Mouse (Mus musculus) gonadal fat pad, adult 2 months (tissue): ENCODE measurements around the gene Slc22a6. TPM values are rescaled to one million over a fixed set of nuclear protein-coding genes. Genes with fewer than 3 reads are reported as not detected.

ENCODE experiments used
- DNase-seq: peaks from one replicate; pipeline ENCODE4 v3.0.0-alpha.2; 2012; ENCODE audit warnings: low read depth
- polyA plus RNA-seq: library from polyadenylated mRNA; depleted of rRNA; stranded (reverse); fragments of >200 nt; gene quantifications from 2 replicates; pipeline ENCODE4 v1.2.3, GENCODE M21; 2012; rRNA removed

Slc22a6 gene
- 0.04 TPM in 1 of 2 replicates, not detected in the other for polyA plus RNA-seq

DNA sequence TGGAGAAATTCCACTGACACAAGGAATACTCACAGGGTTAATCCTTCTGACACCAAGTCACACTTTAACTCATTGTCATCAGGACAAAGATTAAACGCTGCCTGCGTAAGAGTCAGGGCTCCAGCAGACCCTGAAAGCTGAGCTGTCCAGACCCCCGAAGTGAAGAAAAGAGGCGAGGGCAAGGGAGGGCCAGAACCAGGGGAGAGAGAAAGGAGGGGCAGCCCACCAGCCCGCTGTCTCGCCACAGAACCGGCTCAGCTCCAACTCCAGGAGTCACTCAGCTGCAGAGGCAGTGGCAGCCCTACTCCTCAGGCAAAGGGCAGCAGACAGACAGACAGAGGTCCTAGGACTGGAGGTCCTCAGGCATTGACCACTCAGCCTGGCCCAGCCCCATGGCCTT, at the start of gene Slc22a6:
Slc22a6 (plus strand) TSS at position 136 of the 400 bp plus-strand sequence.
- DNase-seq = no peak

DNA sequence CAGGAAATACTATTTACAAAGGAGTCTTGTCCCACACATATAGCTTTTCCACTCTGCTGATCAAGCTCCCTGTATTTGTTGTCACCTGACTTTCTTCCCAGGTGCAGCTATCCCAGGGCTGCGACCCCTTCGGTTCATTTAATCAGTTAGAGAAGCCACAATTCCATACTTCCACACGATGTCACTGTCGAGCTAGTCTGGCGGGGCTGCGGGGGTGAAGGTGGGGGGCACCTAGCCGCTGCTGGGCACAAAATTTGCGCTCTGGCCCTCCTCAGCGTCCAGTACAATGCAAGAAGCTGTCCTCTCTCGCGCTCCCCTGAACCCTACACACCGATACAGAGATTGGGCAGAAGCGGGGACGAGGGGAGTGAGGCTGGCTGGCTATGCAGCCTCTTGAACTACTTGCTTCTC, 48.4 kb upstream of the Slc22a6 start:
- DNase-seq = no peak

DNA sequence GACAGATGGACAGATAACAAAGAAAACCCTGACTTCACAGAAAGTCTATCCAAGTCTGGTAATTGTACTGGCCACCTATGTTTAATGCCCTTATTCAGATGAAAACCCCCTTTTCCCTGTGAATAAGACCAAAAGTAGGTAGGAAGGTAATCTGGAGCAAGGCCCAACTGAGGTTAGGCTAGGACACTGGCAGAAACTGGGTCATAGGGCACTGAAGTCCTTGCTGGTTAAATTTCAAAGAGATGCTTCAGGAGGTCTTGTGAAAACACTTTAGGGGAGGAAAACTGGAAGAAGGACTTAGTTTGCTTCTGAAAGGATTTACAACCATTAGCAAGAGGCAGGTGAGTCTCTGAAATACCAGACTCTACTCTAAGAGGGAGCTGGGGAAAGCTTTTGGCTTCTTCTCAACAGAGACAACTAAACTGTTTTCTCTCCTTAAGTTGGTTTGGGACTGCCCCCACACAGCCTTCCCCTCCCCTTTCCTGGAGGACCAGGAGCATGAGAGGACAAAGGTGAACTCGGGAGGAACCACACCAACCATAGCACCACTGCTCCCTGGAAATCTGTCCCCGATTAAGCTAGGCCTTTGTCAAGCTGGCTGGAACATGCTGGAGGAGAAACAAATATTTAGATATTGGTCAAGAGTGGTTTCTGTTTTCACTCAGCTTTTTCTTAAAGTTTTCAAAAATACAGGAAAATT, 47.3 kb upstream of the Slc22a6 start:
- no peak for DNase-seq

DNA sequence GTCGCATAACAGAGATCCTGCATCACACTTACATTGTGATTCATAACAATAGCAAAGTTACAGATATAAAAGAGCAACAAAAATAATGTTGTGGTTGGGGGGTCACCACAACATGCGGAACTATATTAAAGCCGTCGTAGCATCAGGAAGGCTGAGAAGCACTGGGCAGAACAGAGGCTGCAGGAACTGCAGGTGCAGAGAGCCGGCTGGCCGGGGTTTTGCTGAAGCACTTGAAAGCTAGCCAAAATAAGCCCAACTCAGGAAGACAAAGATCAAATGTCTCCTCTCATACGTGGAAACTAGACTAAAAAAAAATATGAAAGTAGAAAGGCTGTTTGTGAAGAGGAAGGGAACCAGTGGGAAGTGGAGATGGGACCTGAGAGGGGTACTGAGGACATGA, 46.1 kb upstream of the Slc22a6 start:
- no peak for DNase-seq

DNA sequence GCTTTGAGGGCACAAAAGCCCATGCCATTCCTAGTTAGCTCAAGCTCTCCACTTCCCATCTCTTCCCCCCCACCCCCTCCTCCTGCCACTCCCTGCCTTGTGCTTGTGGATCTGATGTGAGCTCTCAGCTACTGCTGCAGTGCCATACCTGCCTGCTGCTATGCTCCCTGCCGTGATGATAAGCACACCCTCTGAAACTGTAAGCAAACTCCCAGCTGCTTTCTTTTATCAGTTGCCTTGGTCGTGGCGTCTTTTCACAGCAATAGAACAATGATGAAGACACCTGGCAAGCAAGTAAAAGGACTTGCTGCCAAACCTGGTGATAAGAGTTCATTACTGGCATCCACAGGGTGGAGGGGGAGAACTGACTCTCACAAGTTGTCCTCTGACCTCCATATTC, 45.4 kb upstream of the Slc22a6 start:
- no peak for DNase-seq

DNA sequence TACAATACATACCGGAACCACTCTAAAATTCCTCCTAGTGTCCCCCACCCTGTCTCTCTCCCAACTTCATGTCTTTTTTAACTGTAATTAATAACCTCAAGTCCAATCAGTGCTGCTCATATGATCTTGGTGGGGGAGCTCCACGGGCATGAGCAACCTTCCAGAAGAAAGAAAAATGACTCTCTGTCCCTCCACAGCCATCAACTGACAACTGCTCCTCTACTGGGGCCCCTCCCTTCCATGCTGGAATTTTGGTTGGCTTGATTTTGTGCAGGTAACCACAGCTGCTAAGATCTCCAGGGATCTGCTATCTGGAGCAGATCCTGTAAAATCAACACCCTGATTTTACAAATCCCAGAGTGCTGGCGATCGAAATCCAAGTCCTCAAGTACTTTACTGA, 40.4 kb upstream of the Slc22a6 start:
- DNase-seq = no peak

DNA sequence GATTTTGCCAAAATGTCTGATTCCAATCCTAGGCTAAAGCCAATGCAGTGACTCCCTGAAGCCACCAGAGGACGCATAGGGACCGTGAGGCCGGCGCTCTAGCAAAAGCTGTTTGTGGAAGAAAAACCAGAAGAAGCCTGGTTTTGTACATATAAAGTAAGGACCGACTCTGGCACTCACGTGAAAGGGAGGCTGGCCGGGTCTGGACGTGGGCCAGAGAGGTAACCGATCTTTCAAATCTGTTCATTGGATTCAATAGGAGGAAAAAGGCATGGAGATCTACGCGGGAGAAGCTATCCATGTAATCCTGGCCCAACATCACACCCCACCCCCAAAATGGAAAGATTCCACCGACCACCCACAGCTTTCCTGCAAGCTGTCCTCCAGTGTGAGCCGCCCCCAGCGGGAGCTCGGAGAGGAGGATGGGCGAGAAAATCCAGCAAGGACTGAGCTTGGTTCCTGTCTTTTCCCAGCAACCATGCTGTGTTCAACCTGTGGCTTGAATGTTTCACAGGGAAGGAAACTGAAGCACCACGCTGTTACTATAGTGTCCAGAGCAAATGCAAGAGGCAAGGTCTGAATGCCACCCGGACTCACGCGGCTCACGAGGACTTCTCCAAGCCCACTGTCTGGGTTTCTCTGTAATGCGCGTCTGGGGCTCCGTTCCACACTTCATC, 39.4 kb upstream of the Slc22a6 start:
- DNase-seq = no peak

DNA sequence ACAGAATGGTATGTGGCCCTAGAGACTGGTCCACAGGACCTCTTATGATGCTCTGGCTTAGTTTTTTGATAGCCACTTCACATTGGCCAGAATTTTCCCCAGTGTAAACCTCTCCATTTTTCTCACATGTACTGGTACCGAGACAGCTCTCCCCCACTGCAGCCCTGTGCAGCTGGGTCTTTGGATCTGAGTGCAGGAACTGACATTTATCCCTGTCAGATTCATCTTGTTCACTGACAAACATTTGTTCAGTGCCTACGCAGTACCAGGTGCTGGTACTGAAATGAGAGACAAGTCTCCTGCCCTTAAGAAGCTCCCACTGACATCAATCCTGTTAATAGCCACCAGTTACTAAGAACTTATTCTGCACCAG, 38.9 kb upstream of the Slc22a6 start:
- no peak for DNase-seq

DNA sequence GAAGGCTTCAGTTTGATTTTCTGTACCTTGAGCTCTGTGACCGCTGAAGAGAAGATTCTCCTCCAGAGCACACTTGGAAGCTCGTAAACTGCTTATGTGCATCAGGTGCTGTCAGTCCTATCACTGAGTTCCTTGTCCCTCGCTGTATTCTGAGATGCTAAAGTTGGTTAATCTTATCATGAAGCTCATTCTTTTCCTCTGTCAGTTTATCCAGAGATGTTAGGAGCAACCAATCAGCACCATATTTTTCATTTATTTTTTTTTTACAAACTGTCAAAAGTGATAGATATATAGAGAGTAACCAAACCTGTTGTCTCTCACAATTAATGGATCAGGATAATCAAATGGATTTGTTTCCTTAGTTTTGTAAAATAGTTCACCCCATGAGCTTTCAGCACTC, 32.5 kb upstream of the Slc22a6 start:
- DNase-seq = no peak

DNA sequence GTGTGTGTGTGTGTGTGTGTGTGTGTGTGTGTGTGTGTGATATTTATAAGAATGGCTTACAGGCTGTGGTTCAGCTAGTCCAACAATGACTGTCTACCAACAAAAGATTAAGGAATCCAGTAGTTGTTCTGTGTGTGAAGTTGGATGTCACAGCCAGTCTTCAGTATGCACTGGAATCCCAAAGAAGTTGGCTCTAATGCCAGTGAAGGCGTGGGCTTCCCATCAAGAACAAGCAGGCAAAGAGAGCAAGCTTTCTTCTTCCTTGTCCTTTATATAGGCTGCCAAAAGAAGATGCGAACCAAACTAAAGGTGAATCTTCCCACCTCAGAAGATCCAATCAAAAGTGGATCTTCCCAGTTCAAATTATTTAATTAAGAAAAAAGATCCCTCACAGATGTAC, 31.9 kb upstream of the Slc22a6 start:
- DNase-seq = no peak

DNA sequence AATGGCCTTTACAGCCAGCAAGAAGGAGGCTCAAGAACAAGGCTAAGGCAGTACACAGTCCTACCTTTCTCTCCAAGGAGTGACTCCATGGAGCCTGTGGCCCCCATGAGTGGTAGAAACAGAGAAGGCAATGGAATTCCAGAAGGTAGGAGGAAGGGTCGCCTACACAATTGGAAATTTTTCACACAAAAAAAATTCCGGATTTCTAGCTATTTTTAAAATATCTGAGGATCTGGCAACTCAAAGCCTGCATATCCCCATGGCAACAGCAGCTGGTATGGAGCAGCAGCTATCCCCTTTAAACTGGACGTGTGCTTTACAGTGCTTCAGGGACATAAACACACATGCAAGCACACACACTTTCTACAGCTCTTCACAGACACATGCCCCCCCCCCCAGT, 31.5 kb upstream of the Slc22a6 start:
- DNase-seq = no peak

DNA sequence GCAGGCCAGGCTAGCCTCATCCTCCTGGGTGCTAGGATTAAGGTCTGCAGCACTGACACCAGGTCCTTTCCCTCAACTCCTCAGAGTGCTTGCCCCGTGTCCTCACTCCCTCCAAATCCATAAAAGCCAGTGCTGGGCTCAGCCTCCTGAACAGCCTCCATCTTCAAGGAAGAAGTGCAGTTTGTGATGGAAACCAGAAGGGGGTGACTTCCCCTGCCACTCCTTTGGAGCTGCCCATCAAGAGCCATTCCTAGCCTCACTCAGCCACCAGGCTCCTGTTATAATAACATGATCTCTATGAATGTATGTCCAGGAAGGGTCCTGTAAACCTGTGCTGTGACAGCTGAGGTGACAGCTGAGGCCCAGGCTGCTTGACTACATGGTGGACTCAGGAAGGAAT, 30.5 kb upstream of the Slc22a6 start:
- DNase-seq = no peak

DNA sequence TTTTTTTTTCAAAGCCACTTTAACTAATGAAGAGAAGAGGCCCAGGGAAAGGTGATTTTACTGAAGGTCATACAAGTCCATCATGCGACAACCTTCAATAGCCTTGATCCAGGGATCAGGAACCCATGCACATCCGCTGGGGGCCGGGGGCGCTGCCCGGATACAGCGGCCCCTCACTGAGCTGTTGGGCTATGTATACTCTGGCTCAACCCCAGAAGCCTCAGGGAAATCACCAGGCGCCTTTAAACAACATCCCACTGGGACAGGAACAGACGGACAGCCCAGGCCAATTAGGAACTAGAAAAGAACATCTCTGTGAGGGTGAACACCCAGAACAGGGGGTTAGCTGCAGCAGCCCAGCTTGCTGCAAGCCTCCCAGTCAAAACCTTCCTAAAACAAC, 26.9 kb upstream of the Slc22a6 start, which contains the start of gene Slc22a8:
Slc22a8 (plus strand) TSS at position 301 of the 400 bp plus-strand sequence.
- no peak for DNase-seq

DNA sequence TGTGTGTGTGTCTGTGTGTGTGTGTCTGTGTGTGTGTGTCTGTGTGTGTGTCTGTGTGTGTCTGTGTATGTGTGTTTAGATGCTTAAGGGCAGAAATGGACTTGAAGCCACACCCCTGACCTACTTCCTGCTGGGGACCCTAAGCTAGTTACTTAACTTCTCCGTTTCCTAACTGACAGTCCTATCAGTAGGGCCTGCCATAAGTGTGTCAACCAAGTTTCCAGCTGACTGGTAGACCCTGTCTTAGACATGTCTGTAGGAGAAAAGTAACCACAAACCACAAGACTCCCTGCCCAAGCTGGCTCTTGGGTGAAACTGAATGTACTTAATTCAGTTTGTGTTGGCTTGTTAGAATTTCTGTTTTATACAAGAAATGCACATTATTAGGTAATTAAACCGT, 25.7 kb upstream of the Slc22a6 start:
- DNase-seq = no peak

DNA sequence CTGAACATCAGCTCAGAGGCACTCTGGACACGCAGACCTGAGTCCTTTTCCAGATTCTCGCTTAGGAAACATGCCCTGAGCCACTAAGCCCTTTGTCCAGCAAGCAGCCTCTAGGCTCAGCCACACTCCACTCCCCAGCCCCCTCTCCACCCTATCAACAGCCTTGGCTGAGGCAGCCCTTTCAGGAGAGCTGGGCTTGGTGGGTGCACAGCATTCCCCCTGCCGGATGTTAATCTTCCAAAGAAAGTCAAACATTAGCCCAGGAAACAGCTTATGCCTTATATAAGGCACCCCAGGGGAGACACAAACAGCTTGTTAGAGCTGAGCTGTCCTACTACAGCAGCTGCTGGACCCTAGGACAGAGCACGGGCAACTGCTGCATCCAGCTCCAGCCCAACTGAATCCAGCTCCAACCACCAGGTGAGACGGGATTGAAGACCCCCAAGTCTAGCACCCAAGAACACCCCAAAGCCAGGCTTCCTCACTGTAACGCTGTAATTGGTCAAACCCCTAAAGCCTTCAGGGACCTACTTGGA, 24.9 kb upstream of the Slc22a6 start:
- no peak for DNase-seq

DNA sequence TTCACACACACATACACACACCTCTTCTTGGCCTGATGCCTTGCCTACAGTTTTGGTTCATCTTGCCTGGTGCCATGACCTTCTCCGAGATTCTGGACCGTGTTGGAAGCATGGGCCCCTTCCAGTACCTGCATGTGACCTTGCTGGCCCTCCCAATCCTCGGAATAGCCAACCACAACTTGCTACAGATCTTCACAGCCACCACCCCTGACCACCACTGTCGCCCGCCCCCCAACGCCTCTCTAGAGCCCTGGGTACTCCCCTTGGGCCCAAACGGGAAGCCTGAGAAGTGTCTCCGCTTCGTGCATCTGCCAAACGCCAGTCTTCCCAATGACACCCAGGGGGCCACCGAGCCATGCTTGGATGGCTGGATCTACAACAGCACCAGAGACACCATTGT, 24.0 kb upstream of the Slc22a6 start:
- no peak for DNase-seq

DNA sequence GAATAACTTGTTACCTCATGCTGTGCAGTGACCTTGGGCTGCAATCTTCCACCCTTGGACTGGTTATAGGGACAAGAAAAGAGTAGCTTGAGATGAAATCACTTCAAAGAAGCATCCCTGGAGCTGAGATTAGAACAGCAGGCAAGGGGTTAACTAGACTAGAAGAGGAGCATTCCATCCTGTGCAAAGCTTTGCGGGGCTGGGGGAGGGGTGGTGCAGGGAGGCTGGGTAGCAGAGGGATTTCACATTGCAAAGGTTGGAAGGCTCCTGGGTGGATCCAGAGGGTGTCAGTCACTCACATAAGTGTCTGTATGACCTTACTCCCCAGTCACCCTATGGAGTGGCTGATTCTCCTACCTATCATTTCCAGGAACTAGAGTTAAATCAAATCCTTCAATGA, 23.3 kb upstream of the Slc22a6 start:
- DNase-seq = no peak

DNA sequence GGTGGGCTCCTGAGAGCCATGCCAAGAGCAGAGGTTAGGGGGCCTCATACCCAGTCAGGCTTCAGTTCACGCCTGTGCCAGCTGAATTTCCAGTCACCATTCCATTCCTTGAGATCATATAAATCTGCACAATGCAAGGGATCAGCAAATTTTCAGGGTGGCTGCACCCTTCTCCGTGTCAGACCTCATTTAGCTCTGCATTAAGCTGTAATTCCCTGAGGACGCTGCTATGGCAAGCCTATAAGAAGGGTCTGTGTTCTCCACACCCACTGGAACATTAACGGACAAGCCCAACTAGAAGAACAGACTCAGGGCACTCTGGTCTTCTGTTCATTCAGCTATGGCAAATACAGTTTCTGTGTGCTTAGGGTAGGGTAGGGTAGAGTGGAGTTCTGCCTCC, 20.6 kb upstream of the Slc22a6 start:
- DNase-seq = no peak

DNA sequence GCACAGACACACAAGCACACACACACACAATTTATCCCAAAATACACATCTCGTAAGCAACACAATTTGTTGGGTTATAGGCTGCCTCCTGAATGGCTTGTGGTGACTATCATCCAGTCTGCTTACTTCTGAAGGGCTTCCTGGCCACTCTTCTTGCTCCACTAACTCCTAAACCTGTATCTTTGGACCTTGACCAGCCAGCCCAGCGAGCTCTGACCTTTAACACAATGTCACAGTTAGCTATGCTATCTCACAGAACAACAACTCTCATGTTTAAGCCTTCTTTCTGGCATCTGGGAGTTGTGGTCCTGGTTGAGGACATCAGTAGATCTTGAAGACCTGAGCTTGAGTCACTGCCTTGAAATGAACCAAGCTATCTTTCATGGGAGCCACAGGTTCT, 18.6 kb upstream of the Slc22a6 start:
- DNase-seq = no peak

DNA sequence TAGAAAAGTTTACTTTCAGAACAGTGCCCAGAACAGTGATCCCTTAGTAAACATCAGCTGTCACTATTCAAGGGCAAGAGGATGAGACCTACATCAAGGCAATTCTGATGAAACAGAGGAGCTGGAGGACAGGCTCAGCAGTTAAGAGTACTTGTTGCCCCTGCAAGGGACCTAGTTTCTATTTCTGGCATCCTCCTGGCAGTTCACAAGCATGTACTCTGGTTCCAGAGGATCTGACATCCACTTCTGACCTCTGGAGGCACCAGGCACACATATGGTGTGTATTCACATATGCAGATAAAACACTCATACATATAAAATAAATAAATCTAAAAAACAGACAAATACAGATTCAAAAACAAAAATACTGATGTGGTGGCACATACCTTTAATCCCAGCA, 15.9 kb upstream of the Slc22a6 start:
- no peak for DNase-seq

DNA sequence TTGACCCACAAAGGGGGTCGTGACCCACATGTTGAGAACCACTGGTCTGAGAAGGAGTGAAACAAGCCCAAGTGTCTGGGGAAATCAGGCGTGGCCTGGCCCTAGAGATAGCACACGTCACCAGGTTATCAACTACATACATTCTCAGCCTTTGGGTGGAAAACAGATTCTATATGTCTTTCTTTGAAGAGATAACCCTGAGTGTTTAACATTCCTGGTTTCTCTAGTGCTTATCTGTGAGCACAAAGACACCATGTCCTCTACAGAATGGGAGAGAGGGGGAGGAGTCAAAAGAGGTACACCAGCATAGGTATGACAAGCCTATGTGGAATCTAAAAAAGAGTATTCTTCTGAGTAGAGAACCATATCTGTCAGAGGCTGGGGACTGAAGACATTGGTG, 14.9 kb upstream of the Slc22a6 start:
- no peak for DNase-seq

DNA sequence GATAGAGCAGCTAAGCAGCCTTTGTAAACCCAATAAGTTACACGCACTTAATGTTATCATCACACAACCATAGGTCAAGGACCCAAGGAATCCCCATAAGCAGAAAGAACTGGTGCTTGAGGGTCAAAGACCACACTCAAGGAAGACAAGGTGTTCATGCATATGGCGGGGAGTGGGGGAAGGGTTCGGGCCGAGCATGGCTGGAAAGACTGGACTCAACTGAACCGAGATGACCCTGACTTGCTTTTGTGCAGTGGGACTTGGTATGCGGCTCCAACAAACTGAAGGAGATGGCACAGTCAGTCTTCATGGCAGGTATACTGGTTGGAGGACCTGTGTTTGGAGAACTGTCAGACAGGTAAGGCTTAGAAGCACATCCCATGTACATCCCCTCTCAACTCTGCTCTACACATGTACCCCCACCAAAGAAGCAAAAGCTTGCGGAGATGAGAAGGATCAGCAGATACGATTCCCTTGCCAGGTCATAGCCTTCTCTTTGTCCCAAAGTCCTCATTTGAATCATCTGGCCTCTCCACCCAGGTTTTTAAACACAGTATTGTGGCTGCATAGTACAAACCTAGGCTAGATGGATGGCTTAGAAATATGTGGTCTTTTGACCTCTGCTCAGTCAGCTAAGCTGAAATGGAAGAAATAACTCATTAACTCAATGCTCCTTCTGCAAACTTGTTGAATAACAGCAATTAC, 13.2 kb upstream of the Slc22a6 start:
- DNase-seq = no peak

DNA sequence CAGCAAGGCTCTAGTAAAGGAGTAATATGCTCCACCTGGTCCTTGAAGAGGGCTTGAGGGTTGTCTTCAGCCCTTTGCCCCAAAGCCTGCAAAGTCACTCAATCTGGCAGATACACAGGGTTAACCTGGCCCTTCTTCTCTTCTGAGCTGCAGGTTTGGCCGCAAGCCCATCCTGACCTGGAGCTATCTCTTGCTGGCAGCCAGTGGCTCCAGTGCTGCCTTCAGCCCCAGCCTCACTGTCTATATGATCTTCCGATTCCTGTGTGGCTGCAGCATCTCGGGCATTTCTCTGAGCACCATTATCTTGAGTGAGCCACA, 12.6 kb upstream of the Slc22a6 start:
- DNase-seq = no peak
